Mouse (Mus musculus) midbrain, embryonic 13.5 days (tissue): ENCODE data around the gene Cdc45. TPM values are rescaled to one million over a fixed set of nuclear protein-coding genes. Genes with fewer than 3 reads are reported as not detected.

Experiments used
- ATAC-seq: fragments of 200-750 bp; cut with Nextera tagmentation; 2 replicates; pipeline ENCODE4 v1.8.0; 2017; ENCODE audit warnings: mild to moderate bottlenecking, moderate TSS enrichment, moderate library complexity
- H3K27ac ChIP-seq: fragments of 300-500 bp; sonication (generic); 2 replicates; pipeline ENCODE4 v1.5.1; 2015; ENCODE audit warnings: inconsistent platforms, mild to moderate bottlenecking, moderate library complexity
- H3K27me3 ChIP-seq: fragments of 300-500 bp; sonication (generic); 2 replicates; pipeline ENCODE4 v1.6.1; 2015; ENCODE audit warnings: mild to moderate bottlenecking, inconsistent platforms
- H3K36me3 ChIP-seq: fragments of 300-500 bp; sonication (generic); 2 replicates; pipeline ENCODE4 v1.6.1; 2015; ENCODE audit warnings: mild to moderate bottlenecking, inconsistent platforms
- H3K4me1 ChIP-seq: fragments of 300-500 bp; sonication (generic); replicated peaks from 2 replicates; pipeline ENCODE4 v1.6.1; 2015; ENCODE audit warnings: inconsistent platforms
- H3K4me2 ChIP-seq: fragments of 300-500 bp; sonication (generic); replicated peaks from 2 replicates; pipeline ENCODE4 v1.6.1; 2015; ENCODE audit warnings: moderate library complexity, mild to moderate bottlenecking, inconsistent platforms
- H3K4me3 ChIP-seq: fragments of 300-500 bp; sonication (generic); replicated peaks from 2 replicates; pipeline ENCODE4 v1.5.1; 2015; ENCODE audit warnings: mild to moderate bottlenecking, inconsistent platforms
- H3K9ac ChIP-seq: fragments of 300-500 bp; sonication (generic); replicated peaks from 2 replicates; pipeline ENCODE4 v1.6.1; 2015; ENCODE audit warnings: mild to moderate bottlenecking, inconsistent platforms
- H3K9me3 ChIP-seq: fragments of 300-500 bp; sonication (generic); 2 replicates; pipeline ENCODE4 v1.6.1; 2016; ENCODE audit warnings: mild to moderate bottlenecking, inconsistent platforms
- WGBS: fragments of 180-500 bp; shearing (Covaris S2); methylation state at CpG from one replicate; pipeline ENCODE4 v1.1.7; 2015; 5-methylcytosine and 5-hydroxymethylcytosine counted together
- polyA plus RNA-seq: library from polyadenylated mRNA; unstranded; fragments of >200 nt; fragmentation: Nextera tagmentation; extraction: Ambion mirVana; gene quantifications from 2 replicates; pipeline ENCODE4 v1.2.1, GENCODE M21; 2015

The Cdc45 gene
- polyA plus RNA-seq, 1 experiment from 2014 or later: 18.5 TPM

DNA sequence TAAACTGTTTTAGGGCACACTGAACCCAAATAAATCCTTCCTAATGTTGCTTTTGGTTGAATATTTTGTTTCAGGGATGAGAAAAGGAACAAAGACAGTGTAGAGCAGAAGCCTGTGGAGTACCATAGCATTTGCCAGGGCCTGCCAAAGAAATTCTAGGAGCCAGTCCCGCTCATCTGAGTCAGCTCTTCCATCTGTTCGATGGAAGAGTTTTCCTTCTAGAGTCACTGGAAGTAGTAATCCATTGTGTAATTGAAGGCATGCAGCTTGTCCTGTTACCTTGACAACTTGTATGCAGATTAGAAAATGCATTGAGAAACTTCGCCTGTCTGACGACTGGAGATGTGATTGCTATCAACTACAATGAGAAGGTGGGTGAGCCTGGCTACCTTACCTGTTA is 11.1 kb upstream of the Cdc45 start:
- 67% methylated on average over 4 of the region's 4 CpGs for WGBS

DNA sequence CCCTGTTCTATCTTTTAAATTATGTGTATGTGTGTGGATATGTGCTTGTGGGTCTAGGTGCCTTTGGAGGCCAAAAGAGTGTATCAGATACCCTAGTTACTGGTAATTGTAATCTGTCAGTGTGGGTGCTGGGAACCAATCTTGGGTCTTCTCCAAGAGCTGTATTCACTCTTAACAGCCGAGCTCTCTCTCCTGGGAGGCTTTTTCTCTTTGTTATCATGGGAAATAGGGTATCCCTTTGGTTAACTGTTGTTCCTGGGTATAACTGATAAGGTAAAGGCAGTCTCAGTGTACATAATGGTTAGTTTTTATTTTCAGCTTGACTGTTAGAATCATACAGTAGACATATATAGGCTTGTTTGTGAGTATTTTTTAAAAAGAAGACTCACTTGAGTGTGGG is 10.6 kb upstream of the Cdc45 start:
- 94% methylated on average over 1 of the region's 1 CpGs for WGBS
- H3K4me2 ChIP-seq: no peak overlapping the region
- H3K4me1 ChIP-seq: no peaks in the 10 kb centered on the region
- ATAC-seq: no peak
- no peak overlapping the region for H3K9ac ChIP-seq
- H3K9me3 ChIP-seq: no peaks in the 10 kb centered on the region
- H3K27me3 ChIP-seq: no peaks in the 10 kb centered on the region
- H3K27ac ChIP-seq: no peak overlapping the region
- no peak overlapping the region for H3K4me3 ChIP-seq
- H3K36me3 ChIP-seq: peaks cover 97% of the 10 kb centered on the region

More for the DNA sequence above, 11.1 kb upstream of the Cdc45 start:
- ATAC-seq: no peak
- H3K4me2 ChIP-seq: no peak overlapping the region
- H3K9ac ChIP-seq: no peak overlapping the region
- H3K4me3 ChIP-seq: no peak overlapping the region
- H3K36me3 ChIP-seq: peaks cover 97% of the 10 kb centered on the region
- H3K9me3 ChIP-seq: no peaks in the 10 kb centered on the region
- H3K27me3 ChIP-seq: no peaks in the 10 kb centered on the region
- H3K4me1 ChIP-seq: no peaks in the 10 kb centered on the region
- no peak overlapping the region for H3K27ac ChIP-seq

DNA sequence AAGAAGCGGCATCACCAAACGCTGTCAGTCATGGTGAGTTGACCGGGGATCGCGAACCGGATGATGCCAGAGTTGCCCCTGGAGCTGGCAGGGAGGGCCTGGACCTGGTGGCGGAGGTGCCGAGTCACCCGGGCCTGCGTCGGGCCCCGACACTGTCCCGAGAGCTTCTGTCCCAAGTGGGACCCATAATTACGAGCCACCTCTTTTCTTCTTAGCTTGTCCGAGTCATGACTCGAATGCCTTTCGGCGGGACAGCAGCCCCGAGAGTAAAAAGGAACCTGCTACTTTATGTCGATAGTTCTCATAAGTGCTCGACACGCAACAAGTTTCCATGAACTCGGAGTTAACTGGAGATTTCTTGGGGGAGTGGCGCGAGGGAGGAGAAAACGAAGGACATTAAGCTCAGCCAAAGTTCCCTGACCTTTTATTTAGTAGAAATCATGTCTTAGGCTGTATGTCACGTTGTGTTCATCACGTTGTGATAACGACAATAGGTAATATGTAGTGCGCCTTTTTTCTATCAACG is 661 bp upstream of the Cdc45 start:
- Histone ChIP-seq H3K27me3 (no peaks in the 10 kb centered on the region), H3K27ac (peak overlapping the region; percentile 32; the same call in 1 of the 2 replicates), H3K4me1 (peaks cover 23% of the 10 kb centered on the region), H3K9me3 (no peaks in the 10 kb centered on the region), H3K9ac (peak overlapping the region; percentile 85), H3K4me3 (peak overlapping the region; percentile 77), H3K4me2 (peak overlapping the region; percentile 81), H3K36me3 (peaks cover 36% of the 10 kb centered on the region)
- WGBS: 2% methylated on average over 31 of the region's 31 CpGs
- peak; percentile 73; the same call in 1 of the 2 replicates for ATAC-seq

DNA sequence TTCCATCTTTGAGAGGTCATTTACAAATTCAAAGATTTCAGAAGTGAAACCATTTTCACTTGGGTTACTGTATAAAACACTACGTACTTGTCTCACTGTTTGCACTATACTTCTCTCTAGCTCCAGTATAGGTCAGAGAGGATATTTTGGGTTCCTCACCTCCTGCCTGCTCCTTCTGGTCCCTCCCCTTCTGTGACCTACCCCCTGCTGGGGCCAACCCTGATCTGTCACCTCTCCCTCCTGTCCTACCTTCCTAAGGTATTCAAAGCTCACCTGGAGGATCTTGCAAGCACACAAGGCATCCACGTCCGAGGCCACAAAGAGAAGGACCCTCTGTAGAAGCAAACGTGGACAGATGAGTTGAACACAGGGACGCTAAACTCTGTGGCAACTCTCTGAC is 755 bp downstream of the Cdc45 start:
- peak; percentile 16 for ATAC-seq
- Histone ChIP-seq H3K27me3 (no peaks in the 10 kb centered on the region), H3K9ac (peak overlapping the region; percentile 50), H3K27ac (no peak overlapping the region), H3K4me2 (peak overlapping the region; percentile 81), H3K9me3 (no peaks in the 10 kb centered on the region), H3K36me3 (peaks cover 27% of the 10 kb centered on the region), H3K4me1 (peaks cover 23% of the 10 kb centered on the region), H3K4me3 (peak overlapping the region; percentile 77)
- 10% methylated on average over 5 of the region's 5 CpGs for WGBS

DNA sequence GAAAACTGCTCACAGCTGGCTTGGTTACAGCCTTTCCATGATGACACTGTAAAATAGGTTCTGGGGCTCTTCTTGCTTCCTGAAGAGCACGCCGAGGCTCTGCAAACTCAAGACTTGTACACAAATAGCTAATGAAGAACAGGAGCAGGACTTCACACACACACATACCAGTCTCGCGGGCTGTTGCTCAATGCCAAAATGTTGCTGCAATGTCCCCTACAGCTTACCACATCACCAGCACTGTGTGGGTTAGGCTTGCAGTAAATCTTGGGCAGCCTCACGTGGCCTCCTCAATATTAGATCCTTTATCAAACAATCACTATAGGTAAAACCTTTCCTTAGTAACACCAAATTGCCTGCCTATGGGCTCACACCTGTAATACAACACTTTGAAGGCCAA is 2.8 kb downstream of the Cdc45 start:
- 93% methylated on average over 5 of the region's 5 CpGs for WGBS
- no peak for ATAC-seq

DNA sequence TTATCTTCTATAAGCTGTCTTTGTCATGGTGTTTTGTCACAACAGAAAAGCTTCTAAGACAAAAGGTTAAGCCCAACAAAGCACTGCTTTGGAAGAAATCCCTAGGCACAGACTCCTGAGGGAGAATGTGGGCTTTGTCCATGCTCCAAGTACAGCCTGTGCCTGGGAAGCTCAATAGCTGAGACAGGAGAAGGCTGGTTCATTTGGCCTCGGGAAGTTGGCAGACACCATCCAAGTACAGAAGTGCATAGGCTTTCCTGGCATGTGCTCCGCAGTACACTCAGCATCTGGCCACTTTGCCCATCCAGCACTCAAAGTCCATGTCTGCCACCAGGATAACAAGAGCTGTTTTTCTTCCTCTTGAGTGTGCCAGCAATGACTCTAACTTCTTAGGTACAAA is 6.0 kb downstream of the Cdc45 start:
- peaks cover 33% of the 10 kb centered on the region for H3K36me3 ChIP-seq
- no peak overlapping the region for H3K4me2 ChIP-seq
- WGBS: 93% methylated on average over 2 of the region's 2 CpGs
- no peak for ATAC-seq
- H3K4me3 ChIP-seq: no peak overlapping the region
- no peak overlapping the region for H3K9ac ChIP-seq
- no peaks in the 10 kb centered on the region for H3K9me3 ChIP-seq
- peaks cover 2% of the 10 kb centered on the region for H3K4me1 ChIP-seq
- no peak overlapping the region for H3K27ac ChIP-seq
- no peaks in the 10 kb centered on the region for H3K27me3 ChIP-seq

More for the DNA sequence above, 2.8 kb downstream of the Cdc45 start:
- Histone ChIP-seq H3K4me3 (no peak overlapping the region), H3K4me2 (no peak overlapping the region), H3K27me3 (no peaks in the 10 kb centered on the region), H3K27ac (no peak overlapping the region), H3K4me1 (peaks cover 22% of the 10 kb centered on the region), H3K36me3 (peaks cover 26% of the 10 kb centered on the region), H3K9ac (no peak overlapping the region), H3K9me3 (no peaks in the 10 kb centered on the region)

DNA sequence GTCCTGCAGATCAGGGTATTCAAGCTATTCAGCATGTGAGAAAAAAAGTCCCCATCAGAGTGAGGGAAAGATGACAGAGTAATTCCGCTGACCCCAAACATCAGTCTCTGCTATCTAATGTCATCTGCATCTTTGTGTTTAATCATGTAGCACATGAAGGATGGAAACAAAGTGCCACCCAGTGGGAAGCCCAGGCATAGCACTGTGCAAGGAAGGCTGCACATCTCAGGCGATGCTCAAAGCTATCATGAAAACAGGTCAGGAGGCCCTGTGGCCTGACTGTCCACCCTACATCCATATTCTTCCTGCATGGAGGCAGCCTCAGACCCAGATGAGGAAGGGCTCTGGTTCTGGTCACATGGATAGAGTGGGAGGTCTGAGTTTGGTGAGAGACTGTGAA is 12.9 kb downstream of the Cdc45 start:
- Histone ChIP-seq H3K36me3 (peaks cover 42% of the 10 kb centered on the region), H3K9me3 (no peaks in the 10 kb centered on the region)
- ATAC-seq: peak; percentile 55; the same call in 1 of the 2 replicates

DNA sequence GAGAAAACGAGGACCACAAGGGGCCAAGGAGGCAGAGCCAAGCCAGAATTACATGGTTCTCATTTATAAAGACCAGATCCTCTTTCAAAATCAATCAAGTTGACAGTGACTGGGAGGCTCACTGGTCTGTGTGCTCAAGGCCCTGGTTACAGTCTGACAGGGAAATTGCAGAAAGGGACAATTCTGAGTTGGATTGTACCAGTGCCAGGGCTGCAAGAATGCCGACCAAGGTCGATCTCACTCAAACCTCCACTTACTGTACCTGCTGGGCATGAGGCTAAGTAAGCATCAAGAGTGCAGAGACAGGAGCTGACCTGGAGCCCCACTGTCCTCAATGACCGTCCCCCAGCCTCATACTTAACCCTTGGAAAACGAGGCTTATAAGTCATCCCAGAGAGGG is 13.6 kb downstream of the Cdc45 start:
- ATAC-seq: no peak
- H3K9me3 ChIP-seq: no peaks in the 10 kb centered on the region
- no peak overlapping the region for H3K4me2 ChIP-seq
- H3K27me3 ChIP-seq: no peaks in the 10 kb centered on the region
- H3K4me3 ChIP-seq: no peak overlapping the region
- H3K9ac ChIP-seq: 0 out of 2 replicates have a peak overlapping the region, but pooled peaks have one; percentile 14
- 91% methylated on average over 5 of the region's 5 CpGs for WGBS
- no peaks in the 10 kb centered on the region for H3K4me1 ChIP-seq
- peaks cover 41% of the 10 kb centered on the region for H3K36me3 ChIP-seq
- H3K27ac ChIP-seq: no peak overlapping the region

More for the DNA sequence above, 12.9 kb downstream of the Cdc45 start:
- Histone ChIP-seq H3K4me3 (no peak overlapping the region), H3K4me2 (no peak overlapping the region), H3K27me3 (no peaks in the 10 kb centered on the region), H3K4me1 (no peaks in the 10 kb centered on the region), H3K9ac (no peak overlapping the region), H3K27ac (no peak overlapping the region)
- 65% methylated on average over 2 of the region's 2 CpGs for WGBS

DNA sequence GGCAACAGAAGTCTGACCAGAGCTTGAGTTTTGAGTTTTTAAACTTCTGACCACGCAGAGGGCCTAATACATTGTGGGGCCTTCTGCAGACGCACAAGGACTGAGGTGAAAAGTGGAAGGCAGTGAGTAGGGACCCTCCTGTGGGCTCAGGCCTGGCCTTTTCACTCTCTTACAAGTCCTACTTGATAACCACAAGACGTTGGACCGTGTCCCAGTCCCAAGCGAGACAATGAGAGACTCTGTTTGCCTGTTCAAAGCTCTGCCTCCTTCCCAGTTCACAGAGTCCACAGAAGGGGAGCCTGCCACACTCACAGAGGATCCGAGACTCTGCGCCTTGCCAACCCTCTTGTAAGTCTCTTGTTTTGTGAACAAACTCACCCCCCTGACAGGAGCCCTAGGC is 15.1 kb downstream of the Cdc45 start:
- Histone ChIP-seq H3K4me2 (no peak overlapping the region), H3K9me3 (no peaks in the 10 kb centered on the region), H3K4me1 (no peaks in the 10 kb centered on the region), H3K27me3 (no peaks in the 10 kb centered on the region), H3K9ac (no peak overlapping the region), H3K4me3 (no peak overlapping the region), H3K36me3 (peaks cover 41% of the 10 kb centered on the region), H3K27ac (no peak overlapping the region)
- 90% methylated on average over 7 of the region's 7 CpGs for WGBS
- ATAC-seq: no peak

DNA sequence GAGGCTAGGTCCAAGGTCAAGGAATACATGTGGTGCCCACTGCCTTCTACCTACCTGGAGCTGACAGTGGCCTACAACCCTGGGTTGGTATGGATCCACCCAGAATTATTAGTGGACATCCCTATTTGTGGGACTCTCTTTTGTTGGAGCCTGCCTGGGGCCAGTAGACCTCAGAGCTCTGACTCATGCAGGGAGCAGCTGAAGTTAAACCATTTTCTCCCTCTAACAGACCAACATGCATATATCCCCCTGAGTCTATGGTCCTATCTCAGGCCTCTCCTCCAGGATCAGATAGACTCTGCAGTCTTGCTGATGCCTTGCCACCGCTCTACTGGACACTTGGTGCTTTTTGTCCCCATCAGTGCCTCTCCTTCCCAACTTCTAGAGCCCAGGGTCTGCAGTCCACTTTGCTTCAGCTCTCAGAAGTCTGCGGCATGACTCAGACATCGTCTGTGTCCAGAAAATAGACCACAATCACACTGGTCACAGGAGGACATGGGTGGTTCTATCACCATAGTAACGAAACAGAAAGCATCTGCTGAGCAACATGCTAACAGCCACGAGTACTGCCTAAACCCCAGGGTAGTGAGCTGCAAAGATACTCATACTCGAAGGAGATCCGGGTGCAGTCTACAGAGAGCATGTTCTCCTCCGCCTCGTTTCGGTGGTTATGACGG is 16.4 kb downstream of the Cdc45 start:
- no peak overlapping the region for H3K27ac ChIP-seq
- H3K9me3 ChIP-seq: no peaks in the 10 kb centered on the region
- H3K36me3 ChIP-seq: peaks cover 36% of the 10 kb centered on the region
- WGBS: 93% methylated on average over 11 of the region's 11 CpGs
- no peak overlapping the region for H3K4me3 ChIP-seq
- no peaks in the 10 kb centered on the region for H3K27me3 ChIP-seq
- H3K4me2 ChIP-seq: no peak overlapping the region
- H3K9ac ChIP-seq: no peak overlapping the region
- no peak for ATAC-seq
- H3K4me1 ChIP-seq: no peaks in the 10 kb centered on the region

DNA sequence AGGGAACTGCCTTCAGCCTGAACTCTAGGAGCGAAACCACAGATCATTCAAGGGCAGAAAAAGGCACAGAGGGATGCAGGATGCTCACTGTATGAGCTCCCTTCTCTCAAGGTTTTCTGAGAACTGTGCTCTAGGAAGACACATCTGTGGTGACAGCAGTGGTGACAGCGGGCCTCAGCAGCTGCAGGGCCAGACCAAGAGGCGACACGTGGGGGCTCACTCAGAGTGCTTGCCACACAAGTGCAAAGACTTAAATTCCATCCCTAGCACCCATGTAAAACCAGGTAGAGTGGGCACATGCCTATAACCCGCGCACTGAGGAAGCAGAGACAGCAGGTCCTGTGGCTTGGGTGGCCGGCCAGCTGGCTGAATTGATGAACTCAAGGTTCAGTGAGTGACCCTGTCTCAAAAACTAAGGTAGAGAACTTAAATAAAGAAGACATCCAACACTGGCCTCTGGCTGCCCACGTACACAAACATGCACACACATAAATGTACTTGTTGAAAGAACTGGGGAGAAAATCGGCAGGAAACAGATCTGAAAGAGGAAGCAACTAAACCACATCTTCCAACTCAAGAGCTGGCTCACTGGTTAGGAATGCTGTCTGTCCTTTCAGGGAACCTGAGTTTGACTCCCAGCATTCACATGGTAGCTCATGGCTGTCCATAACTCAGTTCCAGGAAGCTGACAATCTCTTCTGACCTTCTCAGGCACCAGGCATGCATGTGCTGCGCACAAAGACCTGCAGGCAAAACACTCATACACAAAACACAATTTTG is 23.0 kb downstream of the Cdc45 start:
- Histone ChIP-seq H3K27me3 (no peaks in the 10 kb centered on the region), H3K9ac (no peak overlapping the region), H3K36me3 (peaks cover 22% of the 10 kb centered on the region), H3K4me3 (no peak overlapping the region), H3K4me1 (no peaks in the 10 kb centered on the region), H3K9me3 (no peaks in the 10 kb centered on the region), H3K27ac (no peak overlapping the region), H3K4me2 (no peak overlapping the region)
- 94% methylated on average over 10 of the region's 10 CpGs for WGBS
- ATAC-seq: no peak

DNA sequence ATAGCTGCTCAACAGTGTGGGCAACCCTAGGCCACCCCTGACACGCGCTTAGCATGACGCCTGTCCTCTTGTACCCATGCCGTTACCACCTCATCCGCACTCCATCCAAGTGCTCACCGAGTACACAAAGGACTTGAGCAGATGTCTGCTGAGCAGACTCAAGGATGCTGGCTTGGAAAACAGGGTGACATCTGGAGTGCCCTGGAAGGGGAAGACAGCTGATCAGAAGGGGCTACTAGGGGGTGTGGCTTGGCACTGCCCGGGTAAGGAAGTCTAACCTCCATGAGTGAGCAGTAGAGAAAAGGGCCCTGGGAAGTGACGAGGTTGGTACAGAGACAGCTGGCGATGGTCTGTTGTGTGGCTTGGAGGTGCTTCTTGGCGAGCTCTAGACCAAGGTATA is 25.1 kb downstream of the Cdc45 start:
- H3K27ac ChIP-seq: no peak overlapping the region
- ATAC-seq: no peak
- H3K9me3 ChIP-seq: no peaks in the 10 kb centered on the region
- 95% methylated on average over 10 of the region's 10 CpGs for WGBS
- H3K36me3 ChIP-seq: peaks cover 29% of the 10 kb centered on the region
- H3K4me2 ChIP-seq: no peak overlapping the region
- no peak overlapping the region for H3K9ac ChIP-seq
- no peak overlapping the region for H3K4me3 ChIP-seq
- no peaks in the 10 kb centered on the region for H3K27me3 ChIP-seq
- H3K4me1 ChIP-seq: no peaks in the 10 kb centered on the region
